In genomic region chr10:97673239-97673638, GRCm38 (mm10) we compare ENCODE assay signal across 23 mouse cellular contexts. TPM values are rescaled to one million over a fixed set of nuclear protein-coding genes. Genes with fewer than 3 reads are reported as not detected.
"Had no signal": no experiment of that assay in that cellular context is flagged by ENCODE, and none has a peak within 500 bp of the region (broad histone marks: within the 10 kb centered on the region; RNA-seq: fewer than 3 reads in every experiment).

No protein-coding gene starts in this region.

- H3K9ac ChIP-seq: neural tube, embryonic 15.5 days; stomach, embryonic 15.5 days had no signal

- H3K4me3 ChIP-seq: neural tube, embryonic 15.5 days; stomach, embryonic 15.5 days had no signal

- H3K27ac ChIP-seq: neural tube, embryonic 15.5 days; stomach, embryonic 15.5 days; stomach, postnatal 0 days had no signal

- H3K4me1 ChIP-seq: neural tube, embryonic 15.5 days had no signal

- H3K4me2 ChIP-seq: neural tube, embryonic 15.5 days; stomach, embryonic 15.5 days had no signal

- H3K27me3 ChIP-seq: neural tube, embryonic 15.5 days; stomach, embryonic 15.5 days had no signal

- DNase-seq: retina, postnatal 1 day; right cerebral cortex, adult 18-20 months; right cerebral cortex, postnatal 14 days; right cerebral cortex, postnatal 25 days; right cerebral cortex, postnatal 4 days; spleen, adult 18-20 months; thymus, adult 18-20 months; thymus, adult 2 months; thymus, postnatal 14 days; thymus, postnatal 25 days; thymus, postnatal 36 days; thymus, postnatal 4 days had no signal

- H3K36me3 ChIP-seq: neural tube, embryonic 15.5 days; stomach, embryonic 15.5 days had no signal

- H3K9me3 ChIP-seq: neural tube, embryonic 15.5 days; stomach, embryonic 15.5 days had no signal

RNA-seq across cellular contexts. Expression of gene Ccer1, which starts 19.6 kb away (rescaled TPM):
- polyA plus RNA-seq: neural tube, embryonic 14.5 days; neural tube, embryonic 15.5 days; small intestine, adult 2 months; spleen, adult 2 months; stomach, embryonic 14.5 days; stomach, embryonic 15.5 days; stomach, embryonic 16.5 days; stomach, postnatal 0 days; thymus, postnatal 0 days; urinary bladder, adult 2 months had no signal

RNA-seq across cellular contexts. Expression of gene Epyc, which starts 29.4 kb away (rescaled TPM):
- polyA plus RNA-seq: neural tube, embryonic 14.5 days; small intestine, adult 2 months; spleen, adult 2 months had no signal

RNA-seq across cellular contexts. Expression of gene C030005K15Rik, which starts 53.3 kb away (rescaled TPM):
- polyA plus RNA-seq: neural tube, embryonic 14.5 days; neural tube, embryonic 15.5 days; small intestine, adult 2 months; spleen, adult 2 months; stomach, embryonic 14.5 days; stomach, embryonic 15.5 days; stomach, embryonic 16.5 days; stomach, postnatal 0 days; testis, adult 2 months; thymus, adult 2 months; thymus, postnatal 0 days; urinary bladder, adult 2 months had no signal
